Mouse (Mus musculus) urinary bladder, adult 2 months (tissue): Measurements from ENCODE around the gene Auts2. TPM values are rescaled to one million over a fixed set of nuclear protein-coding genes. Genes with fewer than 3 reads are reported as not detected.

Source experiments
- DNase-seq: peaks from one replicate; pipeline ENCODE4 v3.0.0; 2022; ENCODE audit warnings: low spot score
- polyA plus RNA-seq: library from polyadenylated mRNA; depleted of rRNA; stranded (reverse); fragments of >200 nt; gene quantifications from 2 replicates; pipeline ENCODE4 v1.2.3, GENCODE M21; 2012

The Auts2 gene
- polyA plus RNA-seq, 1 experiment = 15.1 TPM

DNA sequence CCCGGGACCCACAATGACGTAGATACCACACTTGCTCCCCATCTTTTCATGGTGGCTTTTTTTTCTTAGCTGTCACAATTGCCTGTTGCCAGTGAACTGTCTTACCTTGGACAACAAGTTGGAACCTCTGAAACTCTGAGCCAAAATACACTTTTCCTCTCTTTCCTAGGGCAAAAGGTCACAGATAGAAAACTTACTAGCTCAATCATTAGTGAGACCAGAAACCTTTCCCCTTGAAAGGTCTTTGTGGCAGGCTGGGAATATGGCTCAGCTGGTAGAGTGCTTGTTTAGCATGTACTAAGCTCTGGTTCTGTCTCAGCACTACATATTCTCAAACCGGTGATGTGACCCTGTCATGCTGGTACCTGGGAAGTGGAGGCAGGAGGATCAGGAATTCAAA lies 93.1 kb downstream of the Auts2 start:
- DNase-seq = no peak

GRCm38 (mm10) chr5:132448401-132449066 lies 94.6 kb downstream of the Auts2 start:
- no peak for DNase-seq

DNA sequence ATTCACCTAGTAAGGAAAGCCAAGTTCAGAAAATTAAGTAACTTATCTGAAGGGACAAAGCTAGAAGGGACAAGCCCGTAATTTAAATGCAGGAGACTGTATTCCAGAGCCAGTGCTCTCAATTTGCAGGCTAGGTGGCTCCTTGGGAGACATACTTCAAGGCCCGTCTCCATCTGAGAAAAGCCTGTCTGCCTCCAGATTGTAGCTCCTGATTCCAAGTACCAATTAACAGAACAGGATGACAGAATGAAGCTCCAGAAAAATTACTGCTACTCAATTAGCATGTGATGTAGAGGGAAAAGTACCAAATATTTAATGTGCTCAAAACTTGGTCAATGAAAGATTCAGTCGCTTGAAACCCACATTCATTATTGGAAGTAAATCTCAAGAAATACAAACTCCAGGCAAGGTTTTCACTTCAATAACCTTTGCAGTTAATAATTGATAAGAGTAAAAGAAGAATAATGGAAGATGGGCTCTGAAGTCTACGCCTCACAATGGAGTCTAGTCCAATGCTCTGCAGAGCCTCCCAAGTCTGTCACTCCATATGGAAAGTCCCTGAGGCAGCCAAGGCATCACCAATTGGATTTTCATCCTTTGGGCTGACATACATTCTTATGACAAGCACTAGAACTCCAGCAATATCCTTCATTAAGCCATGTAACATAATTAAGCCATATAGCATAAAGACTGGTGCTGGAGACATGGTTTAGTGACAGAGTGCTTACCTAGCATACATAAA lies 97.8 kb downstream of the Auts2 start:
- no peak for DNase-seq

GRCm38 (mm10) chr5:132442948-132443347 lies 100.2 kb downstream of the Auts2 start:
- no peak for DNase-seq

GRCm38 (mm10) chr5:132438414-132438813 lies 104.7 kb downstream of the Auts2 start:
- DNase-seq = no peak

DNA sequence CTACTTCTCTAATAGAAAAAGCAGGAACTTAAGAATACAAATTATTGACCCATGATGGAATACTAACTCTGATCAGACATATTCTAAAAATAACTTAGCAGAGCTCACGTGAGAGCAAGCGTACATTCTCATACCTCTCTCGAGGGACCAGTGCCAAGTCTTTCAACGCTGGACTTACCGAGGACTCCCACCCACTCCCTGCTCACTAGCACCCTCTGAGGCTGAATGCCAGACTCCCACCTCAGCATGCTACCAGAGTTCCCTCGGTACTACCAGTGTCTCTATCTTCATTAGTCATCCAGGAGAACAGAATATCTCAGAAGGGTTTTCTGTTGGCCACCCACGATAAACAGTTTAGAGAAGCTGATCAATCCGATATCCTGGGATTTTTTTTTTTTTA lies 105.2 kb downstream of the Auts2 start:
- DNase-seq = no peak

DNA sequence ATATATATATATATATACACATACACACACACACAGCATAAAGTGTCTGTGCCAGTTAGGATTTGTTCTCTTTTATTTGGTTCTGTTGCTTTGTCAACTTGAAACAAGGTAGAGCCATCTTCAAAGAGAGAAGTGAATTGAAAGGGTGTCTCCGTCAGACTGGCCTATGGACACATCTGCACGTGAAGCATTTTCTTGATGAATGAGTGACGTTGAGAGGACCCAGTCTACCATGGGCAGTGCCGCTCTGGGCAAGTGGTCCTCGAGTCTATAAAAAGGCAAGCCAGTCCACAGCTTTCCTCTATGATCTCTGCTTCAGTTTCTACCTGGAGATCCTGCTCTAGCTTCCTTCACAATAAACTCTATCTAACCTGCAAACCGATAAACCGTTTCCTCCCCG lies 105.7 kb downstream of the Auts2 start:
- no peak for DNase-seq

GRCm38 (mm10) chr5:132436901-132437300 lies 106.2 kb downstream of the Auts2 start:
- DNase-seq = no peak

DNA sequence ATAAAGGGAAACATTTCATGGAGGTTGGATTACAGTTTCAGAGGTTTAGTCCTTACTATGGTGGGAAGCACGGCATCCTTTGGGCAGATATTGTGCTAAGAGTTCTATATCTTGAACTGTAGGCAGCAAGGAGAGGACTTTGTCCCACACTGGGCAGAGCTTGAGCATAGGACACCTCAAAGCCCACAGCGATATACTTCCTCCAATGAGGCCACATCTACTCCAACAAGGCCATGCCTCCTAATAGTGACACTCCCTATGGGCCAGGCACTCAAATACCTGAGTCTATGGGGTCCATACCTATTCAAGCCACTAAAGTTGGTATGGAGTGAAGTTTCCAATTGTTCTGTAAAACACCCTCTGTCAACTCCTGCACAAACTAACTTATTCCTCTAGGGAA lies 106.7 kb downstream of the Auts2 start:
- DNase-seq = no peak

GRCm38 (mm10) chr5:132435401-132435800 lies 107.7 kb downstream of the Auts2 start:
- DNase-seq = no peak

GRCm38 (mm10) chr5:132433377-132434115 lies 109.6 kb downstream of the Auts2 start:
- DNase-seq = no peak

- DNase-seq = no peak
Observed at GRCm38 (mm10) chr5:132429363-132429762, 113.8 kb downstream of the Auts2 start.

- no peak for DNase-seq
Observed at GRCm38 (mm10) chr5:132426342-132426741, 116.8 kb downstream of the Auts2 start.

DNA sequence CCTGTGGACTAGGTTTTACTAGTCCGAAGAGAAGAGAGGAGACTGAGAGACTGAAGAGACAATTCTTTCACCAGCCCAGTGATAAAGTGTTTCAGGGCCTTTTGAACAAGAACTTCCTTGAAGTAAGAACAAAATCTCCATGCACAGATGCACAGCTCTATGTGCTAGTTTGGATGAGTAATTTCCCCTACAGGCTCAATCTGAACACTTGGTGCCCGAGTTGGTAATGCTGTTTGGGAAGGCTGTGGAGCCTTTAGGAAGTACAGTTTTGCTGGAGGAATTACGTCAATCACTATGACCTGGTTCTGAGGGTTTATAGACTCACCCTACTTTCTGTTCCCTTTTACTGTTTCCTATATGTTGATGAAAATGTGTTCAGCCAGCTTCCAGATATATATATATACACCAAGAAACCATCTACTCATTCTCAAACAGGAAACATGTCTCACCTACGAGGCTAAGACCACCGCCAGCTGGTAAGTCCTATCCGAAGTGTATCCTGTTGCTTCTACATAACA lies 117.3 kb downstream of the Auts2 start:
- DNase-seq = no peak

DNA sequence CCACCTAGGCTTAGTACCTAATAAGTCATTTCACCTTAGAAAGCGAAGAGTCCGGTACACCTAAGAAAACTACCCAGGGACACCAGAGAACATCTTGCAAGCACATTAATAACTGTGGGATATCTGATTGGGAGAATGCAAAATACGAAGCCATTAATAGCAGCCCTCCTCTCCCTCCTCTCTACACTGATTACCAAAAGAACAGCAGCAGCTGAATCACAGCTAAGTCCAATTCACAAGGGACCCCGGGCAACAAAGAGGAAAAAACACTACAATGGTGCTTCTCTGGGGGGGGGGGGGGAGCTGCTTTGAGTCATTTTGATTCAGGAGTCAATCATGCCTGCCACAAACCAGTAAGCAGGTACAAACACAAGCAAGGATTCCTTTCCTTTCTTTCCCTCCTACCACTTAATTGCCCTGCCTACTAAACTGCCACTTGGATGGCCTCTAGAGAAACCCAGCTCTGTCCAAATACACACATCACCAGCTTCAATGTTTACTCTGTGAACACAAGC lies 132.7 kb downstream of the Auts2 start:
- no peak for DNase-seq

DNA sequence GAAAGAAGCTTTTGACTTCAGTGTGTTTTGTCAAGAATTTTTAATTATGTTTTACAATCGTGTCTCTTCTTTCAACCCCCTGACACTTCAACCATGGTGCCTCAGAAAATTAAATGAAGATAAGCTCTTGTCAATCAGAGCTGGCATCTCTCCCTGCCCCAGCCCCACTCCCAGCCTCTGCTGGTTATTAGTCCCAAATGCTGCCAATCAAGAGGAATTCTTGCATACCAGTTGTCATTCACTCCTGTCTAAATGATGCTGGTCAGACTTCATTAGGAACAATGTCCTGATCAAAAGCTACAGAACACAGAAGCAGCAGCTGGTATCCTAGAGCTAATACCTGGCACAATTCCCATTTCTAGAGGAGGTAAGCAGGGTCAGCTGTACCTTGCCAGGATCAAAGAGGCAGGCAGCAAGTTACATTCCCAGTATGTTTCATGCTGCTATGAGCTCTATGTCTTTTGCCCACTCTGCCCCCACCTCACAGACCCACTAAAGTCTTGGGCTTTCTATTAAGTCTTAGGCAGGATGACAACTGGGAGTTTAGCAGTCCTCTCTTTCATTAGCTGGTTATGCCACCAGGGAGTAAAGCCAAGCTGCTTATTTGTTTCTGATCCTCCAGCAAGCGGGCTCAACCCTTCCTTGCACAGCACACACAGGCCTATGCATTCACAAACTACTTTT lies 134.1 kb downstream of the Auts2 start:
- no peak for DNase-seq

DNA sequence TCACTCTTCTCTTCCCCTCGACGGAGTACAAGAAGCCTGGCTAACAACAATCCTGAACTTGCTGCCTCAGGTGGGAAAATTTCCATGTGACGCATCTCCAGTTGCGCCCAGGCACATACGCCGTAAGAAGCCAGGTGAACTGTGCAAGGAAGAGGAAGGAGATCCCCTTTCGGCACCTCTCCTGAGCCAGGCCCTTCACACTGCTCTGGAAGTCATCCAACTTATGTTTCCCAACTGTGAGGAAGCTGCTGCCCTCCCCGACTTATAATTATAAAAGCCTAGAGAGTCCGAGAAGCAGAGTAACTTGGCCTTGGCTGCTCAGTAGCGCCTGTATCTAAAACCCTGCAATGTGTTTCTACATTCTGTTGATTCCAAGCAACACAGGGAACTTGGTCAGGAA lies 142.6 kb downstream of the Auts2 start:
- no peak for DNase-seq

DNA sequence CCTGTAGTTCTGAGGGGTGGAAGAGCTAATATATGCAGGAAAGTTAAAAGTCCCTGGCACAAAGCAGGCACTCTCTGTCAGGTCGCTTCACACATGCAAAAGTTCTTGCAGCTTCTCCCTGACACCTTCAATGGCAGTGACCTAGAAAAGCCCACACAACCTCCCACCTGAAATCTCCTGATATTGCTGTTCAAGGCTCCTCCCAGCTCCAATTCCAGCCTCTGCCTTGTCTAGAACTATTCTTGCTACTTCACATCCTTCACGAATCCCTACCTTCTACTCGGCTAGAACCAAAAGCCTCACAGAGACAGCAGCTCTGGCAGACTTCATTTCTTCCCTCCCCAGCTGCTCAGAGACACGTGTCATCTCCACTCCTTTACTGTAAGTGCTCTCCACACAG lies 143.7 kb downstream of the Auts2 start:
- no peak for DNase-seq

DNA sequence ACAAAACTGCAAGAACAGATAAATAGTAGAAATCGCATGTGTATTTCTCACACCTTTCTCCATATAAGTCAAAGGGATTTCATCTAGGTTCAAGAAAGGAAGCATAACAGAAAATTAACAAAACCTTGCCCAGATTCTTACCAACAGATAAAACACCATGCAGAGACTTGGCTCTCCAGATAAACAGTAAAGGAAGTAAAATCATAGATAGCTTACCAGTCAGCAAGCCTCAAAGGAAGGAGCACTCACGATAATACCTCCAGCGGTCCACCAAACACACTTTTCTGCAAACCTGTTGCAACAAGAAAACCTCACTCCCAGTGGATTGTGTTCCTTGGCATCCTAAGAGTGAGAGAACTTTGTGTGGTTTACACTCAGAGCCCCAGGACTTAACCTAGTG lies 147.2 kb downstream of the Auts2 start:
- no peak for DNase-seq

DNA sequence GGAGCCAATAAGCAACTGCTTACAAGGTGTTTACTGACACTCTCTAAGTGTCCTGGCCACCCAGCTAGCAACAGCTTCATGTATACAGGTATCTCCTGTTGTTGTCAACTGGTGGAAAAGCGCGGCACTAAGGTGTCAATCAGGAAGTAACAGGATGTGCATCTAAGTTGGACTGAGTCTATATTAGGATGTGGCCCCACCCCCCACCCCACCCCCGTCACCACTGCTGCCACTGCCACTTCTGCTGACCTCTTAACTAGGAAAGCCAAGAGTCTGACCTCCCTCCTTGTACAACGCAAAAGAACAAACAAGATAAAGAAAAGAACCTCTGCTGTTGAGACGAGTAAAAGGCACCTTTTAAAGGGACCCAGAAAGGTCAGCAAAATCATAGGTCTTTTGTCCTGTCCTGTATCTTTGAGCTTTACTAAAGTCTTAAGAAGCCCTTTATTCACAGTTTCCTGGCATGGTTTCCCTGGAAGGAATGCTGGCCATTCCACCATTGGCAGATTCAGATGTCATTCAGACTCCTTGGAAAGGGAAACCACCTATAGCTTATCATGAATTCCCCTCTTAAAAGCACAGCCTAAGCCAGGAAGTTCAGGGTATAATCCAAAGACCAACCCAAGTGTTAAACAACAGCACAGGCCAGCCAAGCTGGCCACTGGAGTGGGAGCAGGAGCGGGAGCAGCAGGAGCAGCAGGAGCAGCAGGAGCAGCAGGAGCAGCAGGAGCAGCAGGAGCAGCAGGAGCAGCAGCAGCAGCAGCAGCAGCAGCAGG lies 148.2 kb downstream of the Auts2 start:
- no peak for DNase-seq
